Mouse (Mus musculus) thymus, adult 18-20 months (tissue): ENCODE measurements around the gene Trim43b.
"Not testable (repeated sequence)": the region's sequence is repeated elsewhere in the genome, so short reads cannot be mapped to it uniquely, and the experiment has no call there.

Experiments used
- DNase-seq, 2 experiments: peaks; one replicate each; pipeline ENCODE4 v3.0.0; 2022; ENCODE audit warnings: mixed read lengths in 2 of 2

Gene Trim43b

GRCm38 (mm10) chr9:89092735-89093134 lies at the start of gene Trim43b:
Trim43b (minus strand) TSS chr9:89092835.
- DNase-seq: not testable (repeated sequence)

GRCm38 (mm10) chr9:89104576-89104975 lies 11.9 kb upstream of the Trim43b start:
- DNase-seq: not testable (repeated sequence)

GRCm38 (mm10) chr9:89086746-89087145 lies 5.9 kb downstream of the Trim43b start:
- not testable (repeated sequence) for DNase-seq

- DNase-seq: not testable (repeated sequence)
Measured at GRCm38 (mm10) chr9:89079637-89080036, 13.0 kb downstream of the Trim43b start.

- DNase-seq: not testable (repeated sequence)
Measured at GRCm38 (mm10) chr9:89076508-89076907, 16.1 kb downstream of the Trim43b start.

DNA sequence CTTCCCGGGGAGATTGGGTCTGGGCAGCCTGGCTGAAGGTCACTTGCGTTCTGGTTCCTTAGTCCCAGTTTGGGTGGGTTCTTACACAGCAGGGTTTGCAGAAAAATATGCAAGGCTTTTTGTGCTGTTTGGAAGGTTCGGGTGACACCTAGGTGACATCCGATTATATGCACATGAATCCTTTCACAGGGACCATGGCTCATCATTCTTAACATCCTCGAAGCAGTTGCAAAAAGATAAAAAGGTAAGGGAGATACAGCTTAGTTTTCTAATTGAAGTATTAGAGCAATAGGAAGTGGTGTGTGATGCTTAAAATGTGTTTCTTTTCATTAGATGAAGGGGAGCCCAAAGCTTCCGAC lies 25.5 kb downstream of the Trim43b start:
- not testable (repeated sequence) for DNase-seq

DNA sequence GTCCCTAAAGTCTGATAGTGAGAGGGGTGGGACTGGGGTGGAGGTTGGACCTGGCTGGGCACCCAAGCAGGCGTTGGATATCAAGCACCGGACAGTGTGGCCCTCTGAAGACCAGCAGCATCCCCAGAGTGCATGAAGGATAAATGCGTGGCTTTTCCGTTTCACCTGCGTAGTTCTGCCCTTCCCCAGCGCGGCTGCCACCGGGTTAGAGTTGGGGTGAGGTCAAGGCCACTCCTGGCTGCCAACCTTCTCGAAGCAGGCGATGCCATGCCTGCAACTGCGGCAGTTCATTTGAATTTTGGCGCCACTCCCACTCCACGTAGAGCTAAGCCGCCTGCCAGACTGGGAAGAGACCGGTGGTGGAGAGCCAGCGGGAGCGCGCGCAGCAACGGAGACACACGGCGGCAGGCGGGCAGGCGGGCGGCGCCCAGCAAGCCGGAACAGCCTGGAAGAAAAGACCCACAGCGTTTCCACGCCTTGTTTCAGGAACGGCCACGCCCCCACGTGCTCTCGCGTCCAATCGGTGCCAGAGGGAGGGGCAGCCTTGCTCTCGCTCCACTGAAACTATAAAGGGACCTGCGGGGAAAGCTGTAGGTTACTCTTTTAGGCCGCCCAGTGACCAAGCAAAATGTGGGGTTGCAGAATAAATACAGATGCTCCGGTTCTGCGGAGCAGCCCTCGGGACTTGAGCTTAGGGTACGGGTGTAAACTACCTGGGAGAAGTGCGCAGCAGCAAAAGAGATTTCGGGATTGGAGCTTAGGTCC lies 26.1 kb downstream of the Trim43b start:
- DNase-seq: peak; percentile 25 to 41
